Mouse (Mus musculus): Measurements from ENCODE around the gene Fras1. TPM values are rescaled to one million over a fixed set of nuclear protein-coding genes. Genes with fewer than 3 reads are reported as not detected.
A peak's percentile ranks its signal among the peaks of the same experiment; 100 is the strongest.

The Fras1 gene
- polyA plus RNA-seq, 1 experiment from 2014 or later = 18.2 TPM

DNA sequence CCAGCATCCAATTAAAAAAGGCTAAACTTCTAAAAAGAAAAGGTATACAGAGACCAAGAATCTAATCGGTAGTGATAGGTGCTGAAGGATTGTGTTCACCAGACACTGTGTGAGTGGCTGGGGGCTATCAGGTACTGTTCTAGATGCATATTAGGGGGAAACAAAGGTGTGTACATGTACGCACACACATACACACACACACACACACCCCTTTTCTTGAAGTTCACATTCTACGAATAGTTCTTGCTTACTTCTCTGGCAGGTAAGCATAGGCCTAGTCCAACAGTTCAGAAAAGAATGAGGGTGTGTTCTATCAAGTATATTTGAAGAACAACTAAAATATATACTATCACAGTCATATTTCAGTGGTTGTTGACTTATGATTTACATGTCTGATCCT lies 348.9 kb downstream of the Fras1 start:
- no peak for ATAC-seq (ENCODE audit: low read depth)
- Histone ChIP-seq H3K4me2 (ENCODE audit: low read depth, low read length) (no peak overlapping the region), H3K4me1 (replicated peaks; ENCODE audit: control insufficient read depth, insufficient read depth, low read length) (no peaks in the 10 kb centered on the region), H3K9ac (ENCODE audit: low read length) (no peak overlapping the region), H3K27ac (ENCODE audit: low read length) (no peak overlapping the region), H3K27me3 (ENCODE audit: control insufficient read depth, insufficient read depth, low read depth, low read length) (no peaks in the 10 kb centered on the region), H3K4me3 (ENCODE audit: low read length) (no peak overlapping the region), H3K9me3 (ENCODE audit: control insufficient read depth, low read length) (no peaks in the 10 kb centered on the region), H3K36me3 (ENCODE audit: control insufficient read depth, insufficient read depth, low read length) (peaks cover 5% of the 10 kb centered on the region; the same call in 1 of the 2 replicates)
- WGBS = 59% methylated on average over 3 of the region's 3 CpGs

DNA sequence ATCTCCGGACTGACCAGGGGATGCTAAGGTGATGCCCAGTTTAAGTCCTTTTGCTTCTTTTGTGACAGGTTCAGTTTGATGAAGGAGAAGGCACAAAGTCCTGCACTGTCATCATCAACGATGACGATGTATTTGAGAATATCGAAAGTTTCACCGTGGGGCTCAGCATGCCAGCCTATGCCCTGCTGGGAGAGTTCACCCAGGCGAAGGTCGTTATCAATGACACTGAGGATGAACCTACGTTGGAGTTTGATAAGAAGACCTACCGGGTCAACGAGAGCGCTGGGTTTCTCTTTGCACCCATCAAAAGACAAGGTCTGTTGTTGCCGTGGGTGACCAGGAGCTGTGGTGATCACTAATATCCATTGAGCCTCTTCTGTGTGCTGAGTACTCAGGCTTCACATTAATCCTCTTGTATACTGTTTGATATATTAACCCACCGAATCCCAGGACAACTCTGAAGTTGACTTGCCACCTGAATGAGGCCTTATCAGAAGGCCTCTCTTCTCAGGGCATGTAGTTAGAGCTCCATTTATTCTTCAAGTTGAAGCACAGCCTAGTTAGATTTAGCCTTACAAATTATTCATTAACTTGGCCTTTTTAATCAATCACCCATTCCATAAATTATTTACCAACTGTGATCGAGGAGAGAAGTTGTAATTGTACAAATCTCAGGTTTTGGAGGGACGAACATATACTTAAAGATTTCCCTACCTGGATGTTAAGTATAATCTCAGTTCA lies 365.6 kb downstream of the Fras1 start:
- ATAC-seq (ENCODE audit: low read depth) = no peak
- no peak overlapping the region for H3K27ac ChIP-seq (ENCODE audit: low read length)
- H3K4me1 ChIP-seq (replicated peaks; ENCODE audit: control insufficient read depth, insufficient read depth, low read length) = no peaks in the 10 kb centered on the region
- H3K4me2 ChIP-seq (ENCODE audit: low read depth, low read length) = no peak overlapping the region
- H3K9me3 ChIP-seq (ENCODE audit: control insufficient read depth, low read length) = no peaks in the 10 kb centered on the region
- 79% methylated on average over 15 of the region's 15 CpGs for WGBS
- H3K9ac ChIP-seq (ENCODE audit: low read length) = no peak overlapping the region
- H3K27me3 ChIP-seq (ENCODE audit: control insufficient read depth, insufficient read depth, low read depth, low read length) = no peaks in the 10 kb centered on the region
- H3K36me3 ChIP-seq (ENCODE audit: control insufficient read depth, insufficient read depth, low read length) = peaks cover 2% of the 10 kb centered on the region; the same call in 1 of the 2 replicates
- H3K4me3 ChIP-seq (ENCODE audit: low read length) = no peak overlapping the region

DNA sequence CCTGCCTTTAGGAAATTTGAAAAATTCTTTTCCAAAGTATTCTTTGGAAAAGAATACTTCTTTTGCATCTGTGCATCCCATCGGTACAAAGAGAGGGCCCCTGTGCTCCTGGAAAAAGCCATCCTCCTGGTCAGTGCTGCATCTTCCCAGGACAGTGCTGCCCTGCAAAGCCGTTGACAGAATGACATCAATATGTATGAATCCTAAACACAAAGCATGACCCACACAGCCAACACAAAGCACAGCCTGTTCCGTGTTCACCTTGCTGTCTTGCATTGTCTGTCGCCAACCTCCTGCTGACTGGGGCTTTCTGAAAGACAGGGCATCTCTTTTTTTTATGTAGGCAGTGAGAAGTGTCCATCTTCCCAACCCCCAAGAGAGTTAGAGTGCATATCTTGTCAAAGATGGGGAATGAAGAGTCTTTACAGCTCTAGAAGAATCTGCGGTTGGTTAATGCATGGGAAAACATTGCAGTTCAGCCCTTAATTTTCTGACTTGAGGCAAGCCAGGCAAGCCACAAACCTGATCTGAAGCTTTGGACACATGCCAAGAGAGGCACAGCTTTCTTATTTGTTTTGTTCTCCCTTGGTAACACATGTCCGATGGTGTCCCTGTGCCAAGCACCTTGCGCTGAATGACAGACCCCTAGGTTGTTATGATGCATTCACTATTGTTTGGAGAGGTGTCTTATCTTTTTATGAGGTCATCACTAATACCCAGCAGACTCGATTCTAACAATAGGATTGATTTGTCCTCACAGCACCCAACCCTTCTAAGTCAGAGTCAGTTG lies 373.6 kb downstream of the Fras1 start:
- Histone ChIP-seq H3K9ac (ENCODE audit: low read length) (no peak overlapping the region), H3K27ac (ENCODE audit: low read length) (no peak overlapping the region), H3K4me2 (ENCODE audit: low read depth, low read length) (no peak overlapping the region), H3K36me3 (ENCODE audit: control insufficient read depth, insufficient read depth, low read length) (peaks cover 2% of the 10 kb centered on the region; the same call in 1 of the 2 replicates), H3K4me3 (ENCODE audit: low read length) (no peak overlapping the region), H3K9me3 (ENCODE audit: control insufficient read depth, low read length) (no peaks in the 10 kb centered on the region), H3K4me1 (replicated peaks; ENCODE audit: control insufficient read depth, insufficient read depth, low read length) (no peaks in the 10 kb centered on the region), H3K27me3 (ENCODE audit: control insufficient read depth, insufficient read depth, low read depth, low read length) (no peaks in the 10 kb centered on the region)
- no peak for ATAC-seq (ENCODE audit: low read depth)
- WGBS = 78% methylated on average over 8 of the region's 8 CpGs

DNA sequence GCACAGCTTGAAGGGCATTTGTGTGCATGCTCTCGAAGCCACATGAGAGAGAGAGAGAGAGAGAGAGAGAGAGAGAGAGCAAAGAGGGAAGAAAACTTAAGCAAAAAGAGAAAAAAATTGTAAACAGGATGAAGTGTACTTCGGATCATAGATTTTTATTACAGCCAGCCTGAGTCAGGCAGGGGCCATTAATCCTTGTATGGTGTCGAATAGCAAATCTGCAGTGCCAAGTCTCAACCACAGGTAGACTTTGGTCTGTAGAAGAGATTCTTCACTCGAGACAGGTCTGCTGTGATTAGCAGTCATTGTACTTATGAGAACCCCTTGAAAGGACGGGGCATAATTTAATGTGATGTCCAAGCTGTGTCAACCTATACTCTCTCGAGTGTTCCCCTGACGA lies 383.9 kb downstream of the Fras1 start:
- Histone ChIP-seq H3K9ac (ENCODE audit: low read length) (no peak overlapping the region), H3K36me3 (ENCODE audit: control insufficient read depth, insufficient read depth, low read length) (no peaks in the 10 kb centered on the region; the same call in 1 of the 2 replicates), H3K4me2 (ENCODE audit: low read depth, low read length) (no peak overlapping the region), H3K27ac (ENCODE audit: low read length) (no peak overlapping the region), H3K4me3 (ENCODE audit: low read length) (no peak overlapping the region), H3K4me1 (replicated peaks; ENCODE audit: control insufficient read depth, insufficient read depth, low read length) (no peaks in the 10 kb centered on the region), H3K27me3 (ENCODE audit: control insufficient read depth, insufficient read depth, low read depth, low read length) (no peaks in the 10 kb centered on the region), H3K9me3 (ENCODE audit: control insufficient read depth, low read length) (no peaks in the 10 kb centered on the region)
- ATAC-seq (ENCODE audit: low read depth) = no peak
- 87% methylated on average over 7 of the region's 7 CpGs for WGBS

DNA sequence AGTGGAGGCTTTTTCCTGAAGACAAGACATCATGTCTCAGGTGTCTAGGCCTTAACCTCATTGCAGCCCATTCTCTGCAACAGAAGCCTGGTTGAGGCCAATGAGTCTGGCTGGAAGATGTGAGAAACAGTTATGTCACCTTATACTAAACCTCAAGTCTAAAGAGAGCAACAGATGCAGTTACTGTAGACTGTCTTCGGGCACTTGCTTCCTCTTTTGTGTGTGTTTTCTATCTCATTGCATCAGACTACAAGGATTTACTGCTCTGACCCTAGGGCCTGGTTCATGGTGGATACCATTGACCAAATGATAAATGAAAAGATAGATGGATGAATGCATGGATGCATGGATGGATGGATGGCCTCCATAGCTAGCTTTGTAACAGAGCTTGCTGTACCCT lies 388.3 kb downstream of the Fras1 start:
- no peak overlapping the region for H3K4me3 ChIP-seq (ENCODE audit: low read length)
- H3K9ac ChIP-seq (ENCODE audit: low read length) = no peak overlapping the region
- H3K27me3 ChIP-seq (ENCODE audit: control insufficient read depth, insufficient read depth, low read depth, low read length) = no peaks in the 10 kb centered on the region
- no peak overlapping the region for H3K4me2 ChIP-seq (ENCODE audit: low read depth, low read length)
- no peak for ATAC-seq (ENCODE audit: low read depth)
- no peaks in the 10 kb centered on the region for H3K4me1 ChIP-seq (replicated peaks; ENCODE audit: control insufficient read depth, insufficient read depth, low read length)
- 92% methylated on average over 1 of the region's 1 CpGs for WGBS
- no peak overlapping the region for H3K27ac ChIP-seq (ENCODE audit: low read length)
- no peaks in the 10 kb centered on the region; the same call in 1 of the 2 replicates for H3K36me3 ChIP-seq (ENCODE audit: control insufficient read depth, insufficient read depth, low read length)
- no peaks in the 10 kb centered on the region for H3K9me3 ChIP-seq (ENCODE audit: control insufficient read depth, low read length)

DNA sequence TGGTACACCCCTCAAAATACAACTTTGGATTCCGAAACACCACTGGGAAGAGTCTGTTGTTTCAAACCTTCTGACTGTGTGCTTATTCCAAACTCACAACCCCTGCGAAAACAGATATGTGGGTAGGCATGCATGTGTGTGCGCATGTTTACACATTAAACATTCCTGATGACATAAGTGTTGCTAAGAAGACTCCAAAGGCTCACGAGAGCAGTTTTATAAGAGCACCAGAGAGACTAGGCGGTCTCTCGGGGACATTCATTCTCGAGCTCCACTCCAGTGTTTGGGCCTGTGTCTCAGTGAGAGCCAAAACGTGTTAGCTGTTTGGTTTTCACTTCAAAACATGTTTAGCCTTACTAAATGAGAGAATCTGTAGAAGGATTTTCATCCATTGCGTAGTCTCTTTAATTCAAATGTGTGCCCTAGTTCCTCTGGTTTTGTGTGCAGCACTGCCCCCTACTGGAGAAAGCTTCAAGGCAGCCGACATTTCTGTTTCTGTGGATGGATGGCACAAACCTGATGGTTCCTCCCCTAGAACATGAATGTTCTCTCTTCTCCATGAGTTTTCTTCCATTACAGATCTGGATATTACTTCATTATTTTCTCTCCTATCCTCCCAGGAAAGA lies 395.2 kb downstream of the Fras1 start:
- no peak overlapping the region for H3K4me3 ChIP-seq (ENCODE audit: low read length)
- no peaks in the 10 kb centered on the region; the same call in 1 of the 2 replicates for H3K4me1 ChIP-seq (replicated peaks; ENCODE audit: control insufficient read depth, insufficient read depth, low read length)
- WGBS = 48% methylated on average over 10 of the region's 10 CpGs
- H3K4me2 ChIP-seq (ENCODE audit: low read depth, low read length) = no peak overlapping the region
- no peaks in the 10 kb centered on the region for H3K36me3 ChIP-seq (ENCODE audit: control insufficient read depth, insufficient read depth, low read length)
- H3K9me3 ChIP-seq (ENCODE audit: control insufficient read depth, low read length) = no peaks in the 10 kb centered on the region
- peak; percentile 34; the same call in 1 of the 2 replicates for ATAC-seq (ENCODE audit: low read depth)
- no peak overlapping the region for H3K27ac ChIP-seq (ENCODE audit: low read length)
- no peaks in the 10 kb centered on the region for H3K27me3 ChIP-seq (ENCODE audit: control insufficient read depth, insufficient read depth, low read depth, low read length)
- H3K9ac ChIP-seq (ENCODE audit: low read length) = no peak overlapping the region

DNA sequence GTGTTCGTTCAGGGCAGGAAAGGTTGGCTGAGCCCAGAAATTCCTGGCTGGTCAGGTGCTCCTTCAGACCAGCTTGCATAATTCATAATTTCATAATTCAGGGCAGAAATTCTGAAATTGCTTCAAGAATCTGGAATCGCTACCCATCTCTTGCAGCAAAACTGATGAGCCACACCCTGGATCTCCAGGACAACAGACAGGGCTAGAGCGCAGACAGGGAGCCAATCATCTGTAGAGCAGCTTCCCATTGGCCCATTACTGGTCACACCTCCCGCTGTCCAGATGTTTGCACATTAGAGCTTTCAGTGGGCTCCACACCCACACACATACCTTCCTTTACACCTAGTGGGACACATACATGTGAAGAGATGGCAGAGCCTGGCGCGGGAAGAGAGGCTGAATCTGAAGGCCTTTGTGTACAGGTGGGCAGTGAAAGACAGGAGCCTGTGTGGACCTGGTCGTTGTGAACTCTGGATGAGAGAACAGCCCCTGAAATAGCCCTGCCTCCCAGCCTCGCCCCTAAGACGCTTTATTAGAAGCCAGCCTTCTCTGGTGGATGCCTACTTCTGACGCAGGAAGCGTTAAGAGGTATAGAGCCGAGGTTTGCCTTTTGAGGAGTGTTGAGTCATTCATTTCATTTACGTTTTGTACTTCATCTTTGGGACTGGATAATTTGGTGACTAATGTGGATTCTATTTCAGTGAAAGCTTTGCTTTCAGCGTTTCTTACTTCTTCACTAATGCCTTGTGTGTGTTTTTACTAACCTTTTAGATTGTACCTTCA lies 409.9 kb downstream of the Fras1 start:
- Histone ChIP-seq H3K4me3 (ENCODE audit: low read length) (no peak overlapping the region), H3K4me2 (ENCODE audit: low read depth, low read length) (no peak overlapping the region), H3K9me3 (ENCODE audit: control insufficient read depth, low read length) (no peaks in the 10 kb centered on the region), H3K36me3 (ENCODE audit: control insufficient read depth, insufficient read depth, low read length) (no peaks in the 10 kb centered on the region), H3K27ac (ENCODE audit: low read length) (no peak overlapping the region), H3K27me3 (ENCODE audit: control insufficient read depth, insufficient read depth, low read depth, low read length) (no peaks in the 10 kb centered on the region), H3K4me1 (replicated peaks; ENCODE audit: control insufficient read depth, insufficient read depth, low read length) (no peaks in the 10 kb centered on the region), H3K9ac (ENCODE audit: low read length) (no peak overlapping the region)
- 75% methylated on average over 14 of the region's 14 CpGs for WGBS
- no peak for ATAC-seq (ENCODE audit: low read depth)

DNA sequence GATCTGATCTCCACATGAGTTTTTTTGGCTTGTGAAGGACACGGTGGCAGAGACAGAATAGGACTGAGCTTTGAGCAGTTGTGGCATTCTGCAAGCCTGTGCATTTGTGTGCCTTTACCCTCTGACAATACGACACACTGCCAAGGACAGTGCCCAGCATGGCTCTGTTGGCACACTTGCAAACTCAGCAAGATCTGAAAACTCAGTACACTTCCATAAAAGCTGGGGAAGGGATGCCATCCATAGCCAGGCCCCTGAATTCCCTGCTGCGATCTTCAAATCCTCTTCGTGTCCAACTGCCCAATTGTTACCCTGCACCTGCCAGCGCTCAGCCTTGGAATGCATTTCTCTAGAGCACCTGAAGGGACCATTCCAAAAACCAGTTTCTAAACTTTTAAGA lies 411.3 kb downstream of the Fras1 start:
- Histone ChIP-seq H3K9me3 (ENCODE audit: control insufficient read depth, low read length) (no peaks in the 10 kb centered on the region), H3K36me3 (ENCODE audit: control insufficient read depth, insufficient read depth, low read length) (no peaks in the 10 kb centered on the region), H3K9ac (ENCODE audit: low read length) (no peak overlapping the region), H3K4me2 (ENCODE audit: low read depth, low read length) (no peak overlapping the region), H3K27ac (ENCODE audit: low read length) (no peak overlapping the region), H3K4me3 (ENCODE audit: low read length) (no peak overlapping the region), H3K4me1 (replicated peaks; ENCODE audit: control insufficient read depth, insufficient read depth, low read length) (no peaks in the 10 kb centered on the region), H3K27me3 (ENCODE audit: control insufficient read depth, insufficient read depth, low read depth, low read length) (no peaks in the 10 kb centered on the region)
- 86% methylated on average over 5 of the region's 5 CpGs for WGBS
- ATAC-seq (ENCODE audit: low read depth) = no peak

All from lung, embryonic 16.5 days (tissue).